Mouse (Mus musculus): ENCODE results near the gene Klhl13. TPM values are rescaled to one million over a fixed set of nuclear protein-coding genes. Genes with fewer than 3 reads are reported as not detected.

Klhl13 gene
- total and polyA plus RNA-seq, 3 experiments: 0.13 to 1.7 (median 0.51) TPM

DNA sequence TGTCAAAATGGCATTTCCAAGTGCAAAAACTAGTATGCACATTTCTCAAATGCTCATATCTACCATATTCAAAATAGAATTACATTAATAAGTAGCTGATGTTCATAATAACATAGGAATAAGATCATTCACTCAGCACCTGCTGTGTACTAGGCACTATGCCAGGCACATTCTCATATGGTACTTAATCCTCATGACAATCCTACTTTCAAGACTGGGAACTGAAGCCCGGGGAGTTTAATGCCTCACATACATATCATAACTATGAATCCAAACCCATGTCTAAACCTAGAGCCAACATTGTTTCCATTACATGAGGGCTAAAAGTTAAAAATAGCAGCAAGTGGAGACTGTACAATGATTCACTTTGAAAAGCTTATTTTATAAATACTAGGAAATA lies 97.3 kb downstream of the Klhl13 start:
- Histone ChIP-seq H3K4me3 (replicated peaks in 1 of 3; ENCODE audit: low read depth in 2 of 3, low read length in 2 of 3, poor library complexity in 1 of 3) (no peak overlapping the region), H3K27ac (ENCODE audit: insufficient read depth, low read depth) (no peak overlapping the region), H3K36me3 (replicated peaks in 1 of 2; ENCODE audit: control insufficient read depth in 1 of 2, insufficient read depth in 1 of 2, low read length in 1 of 2) (no peaks in the 10 kb centered on the region), H3K9ac (ENCODE audit: insufficient read depth, low read depth) (no peak overlapping the region), H3K79me2 (replicated peaks; ENCODE audit: control insufficient read depth, extremely low read depth, insufficient read depth, poor library complexity, severe bottlenecking) (no peaks in the 10 kb centered on the region), H3K27me3 (replicated peaks) (no peaks in the 10 kb centered on the region), H3K9me3 (replicated peaks; ENCODE audit: low read length) (no peaks in the 10 kb centered on the region), H3K4me2 (ENCODE audit: insufficient read depth, low read depth, poor library complexity, severe bottlenecking) (no peak overlapping the region), H3K4me1 (ENCODE audit: control insufficient read depth in 1 of 2, insufficient read depth in 2 of 2) (no peaks in the 10 kb centered on the region)
- dilution Hi-C loops (cut with MboI; ENCODE audit: extremely low pct_ligation_motif_present, extremely low pct_unique_long_range_greater_than_20kb, low sequenced_read_pairs) (no loop called here), in situ Hi-C loops (cut with MboI; ENCODE audit: low pct_ligation_motif_present, low pct_unique_long_range_greater_than_20kb, low sequenced_read_pairs) (no loop called here)
- DNase-seq (ENCODE audit: extremely low read depth): no peak
- TF ChIP-seq TCF12 (IDR thresholded peaks at IDR 0.05; ENCODE audit: low read depth, low read length) (no peak), GABPA (IDR thresholded peaks at IDR 0.05; ENCODE audit: insufficient replicate concordance, low read depth, low read length) (no peak), MYC (IDR thresholded peaks at IDR 0.05; ENCODE audit: low read depth, low read length) (no peak), BHLHE40 (IDR thresholded peaks at IDR 0.05; ENCODE audit: low read depth, low read length) (no peak), MAZ (IDR thresholded peaks at IDR 0.05; ENCODE audit: low read depth, low read length) (no peak), HCFC1 (IDR thresholded peaks at IDR 0.05; ENCODE audit: low read depth, low read length) (no peak), ZC3H11A (IDR thresholded peaks at IDR 0.05; ENCODE audit: low read depth, low read length) (no peak), ZNF384 (IDR thresholded peaks at IDR 0.05; ENCODE audit: low read depth, low read length) (no peak), CHD2 (IDR thresholded peaks at IDR 0.05; ENCODE audit: low read length) (no peak), ETS1 (conservative IDR thresholded peaks at IDR 0.05; ENCODE audit: low read depth, low read length) (no peak), NRF1 (IDR thresholded peaks at IDR 0.05; ENCODE audit: low read depth, low read length) (no peak), MAFK (IDR thresholded peaks at IDR 0.05; ENCODE audit: insufficient replicate concordance, low read length) (no peak), MEF2A (IDR thresholded peaks at IDR 0.05; ENCODE audit: borderline replicate concordance, low read depth, low read length) (no peak), CTCF (conservative IDR thresholded peaks at IDR 0.05 in 1 of 2, IDR thresholded peaks at IDR 0.05 in 1 of 2; ENCODE audit: low read depth in 2 of 2, low read length in 2 of 2) (no peak), RCOR1 (conservative IDR thresholded peaks at IDR 0.05; ENCODE audit: low read depth, low read length) (no peak), POLR2AphosphoS2 (IDR thresholded peaks at IDR 0.05; ENCODE audit: low read depth, low read length) (no peak)

DNA sequence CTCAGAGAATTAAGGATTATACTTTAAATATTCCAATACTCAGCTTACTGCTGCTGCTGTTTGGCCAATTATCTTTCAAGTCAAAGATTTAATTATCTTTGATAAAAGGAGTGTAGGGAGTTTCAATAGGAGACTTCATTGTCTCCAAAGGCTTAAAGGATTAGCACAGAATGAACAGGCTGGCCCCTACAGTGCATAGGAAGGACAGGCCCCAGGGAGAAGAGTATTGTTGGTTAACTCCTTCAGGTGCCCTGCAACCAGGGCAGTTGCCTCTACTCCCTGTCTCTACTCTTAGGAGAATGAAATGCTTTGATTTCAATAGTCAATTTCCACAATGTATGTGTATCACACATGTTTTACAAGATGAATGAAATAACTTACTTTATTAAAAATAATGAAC lies 116.1 kb downstream of the Klhl13 start:
- in situ Hi-C loops (cut with MboI; ENCODE audit: low pct_ligation_motif_present, low pct_unique_long_range_greater_than_20kb, low sequenced_read_pairs) (no loop called here), dilution Hi-C loops (cut with MboI; ENCODE audit: extremely low pct_ligation_motif_present, extremely low pct_unique_long_range_greater_than_20kb, low sequenced_read_pairs) (no loop called here)
- H3K4me1 ChIP-seq (ENCODE audit: control insufficient read depth in 1 of 2, insufficient read depth in 2 of 2): peaks cover 0 to 9% of the 10 kb centered on the region in 2 experiments; a peak in 2 of 4 replicates

More for the DNA sequence above, 116.1 kb downstream of the Klhl13 start:
- no peak overlapping the region for H3K4me3 ChIP-seq (replicated peaks in 1 of 3; ENCODE audit: low read depth in 2 of 3, low read length in 2 of 3, poor library complexity in 1 of 3)
- H3K79me2 ChIP-seq (replicated peaks; ENCODE audit: control insufficient read depth, extremely low read depth, insufficient read depth, poor library complexity, severe bottlenecking): no peaks in the 10 kb centered on the region
- H3K9me3 ChIP-seq (replicated peaks; ENCODE audit: low read length): no peaks in the 10 kb centered on the region
- TF ChIP-seq UBTF (IDR thresholded peaks at IDR 0.05; ENCODE audit: low read depth, low read length) (no peak), MXI1 (IDR thresholded peaks at IDR 0.05; ENCODE audit: low read depth, low read length) (no peak), SMC3 (IDR thresholded peaks at IDR 0.05; ENCODE audit: low read depth, low read length) (no peak), CHD2 (IDR thresholded peaks at IDR 0.05; ENCODE audit: low read length) (no peak), MYC (IDR thresholded peaks at IDR 0.05; ENCODE audit: low read depth, low read length) (no peak), TBP (conservative IDR thresholded peaks at IDR 0.05; ENCODE audit: low read depth, low read length) (no peak), RCOR1 (conservative IDR thresholded peaks at IDR 0.05; ENCODE audit: low read depth, low read length) (no peak), CHD1 (IDR thresholded peaks at IDR 0.05; ENCODE audit: low read depth, low read length) (no peak), ZNF384 (IDR thresholded peaks at IDR 0.05; ENCODE audit: low read depth, low read length) (no peak), TCF12 (IDR thresholded peaks at IDR 0.05; ENCODE audit: low read depth, low read length) (no peak), RAD21 (IDR thresholded peaks at IDR 0.05; ENCODE audit: low read depth, low read length) (no peak), PAX5 (IDR thresholded peaks at IDR 0.05; ENCODE audit: low read length) (no peak), ZC3H11A (IDR thresholded peaks at IDR 0.05; ENCODE audit: low read depth, low read length) (no peak), ZKSCAN1 (IDR thresholded peaks at IDR 0.05; ENCODE audit: borderline replicate concordance, low read depth, low read length) (no peak), E2F4 (IDR thresholded peaks at IDR 0.05; ENCODE audit: insufficient replicate concordance, low read depth, low read length) (no peak)
- H3K27ac ChIP-seq (ENCODE audit: insufficient read depth, low read depth): no peak overlapping the region
- H3K4me2 ChIP-seq (ENCODE audit: insufficient read depth, low read depth, poor library complexity, severe bottlenecking): no peak overlapping the region
- no peaks in the 10 kb centered on the region for H3K27me3 ChIP-seq (replicated peaks)
- no peak for DNase-seq (ENCODE audit: extremely low read depth)
- H3K9ac ChIP-seq (ENCODE audit: insufficient read depth, low read depth): no peak overlapping the region
- no peaks in the 10 kb centered on the region for H3K36me3 ChIP-seq (replicated peaks in 1 of 2; ENCODE audit: control insufficient read depth in 1 of 2, insufficient read depth in 1 of 2, low read length in 1 of 2)
